Mouse (Mus musculus): Measurements from ENCODE around the gene Abca2. TPM values are rescaled to one million over a fixed set of nuclear protein-coding genes. Genes with fewer than 3 reads are reported as not detected.

Gene Abca2
- 0.09 TPM for polyA plus RNA-seq (2014; fragmentation: Illumina TruSeq; extraction: RNeasy Lipid Tissue Mini Kit (QIAGEN cat#74804); ENCODE audit: low read depth, low replicate concordance)

GRCm38 (mm10) chr2:25428442-25429236 is at the start of gene Abca2:
Gene Abca2 (plus strand): TSS chr2:25428703.

DNA sequence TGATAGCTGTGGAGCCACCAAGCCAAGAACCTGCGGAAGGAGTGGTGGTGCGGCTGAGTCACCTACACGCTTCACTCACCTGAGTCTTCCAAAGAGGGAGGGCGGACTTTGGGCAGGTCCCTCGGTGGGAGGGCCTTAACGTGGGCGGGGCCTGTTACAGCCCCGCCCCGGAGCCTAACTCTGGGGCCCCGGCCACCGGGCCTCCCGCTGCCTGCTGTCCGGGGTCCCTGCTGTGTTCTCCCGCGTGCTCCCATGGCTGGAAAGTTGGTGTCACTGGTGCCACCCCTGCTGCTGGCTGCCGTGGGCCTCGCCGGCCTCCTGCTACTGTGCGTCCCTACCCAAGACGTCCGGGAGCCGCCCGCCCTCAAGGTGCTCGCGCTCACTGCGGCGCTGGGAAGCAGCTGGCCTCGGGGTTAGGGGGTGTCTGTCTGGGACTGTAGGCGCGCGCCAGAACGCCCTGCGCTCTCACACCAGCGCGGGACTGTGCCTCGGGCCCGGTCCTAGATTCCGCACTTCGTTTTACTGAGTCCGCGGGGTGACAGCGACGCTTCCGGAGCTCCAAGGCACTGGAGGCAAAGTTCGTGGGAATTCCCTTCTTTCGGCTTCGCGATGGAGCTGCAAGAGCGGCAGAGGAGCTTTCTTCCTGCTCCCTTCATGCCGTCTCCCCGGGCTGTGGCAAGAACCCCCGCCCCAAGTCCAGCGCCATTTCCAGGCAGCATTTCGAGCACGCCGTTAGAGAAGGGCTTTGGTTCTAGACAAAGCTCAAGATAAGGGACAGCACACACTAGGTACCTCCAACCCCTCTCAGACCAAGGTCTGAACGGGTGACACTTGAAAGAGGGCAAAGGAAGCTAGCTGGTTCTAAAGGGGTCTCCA is 32.5 kb upstream of the Abca2 start, which contains the start of gene Entpd2:
TSS of gene Entpd2 (plus strand) at position 154 of the 876 bp plus-strand sequence.

DNA sequence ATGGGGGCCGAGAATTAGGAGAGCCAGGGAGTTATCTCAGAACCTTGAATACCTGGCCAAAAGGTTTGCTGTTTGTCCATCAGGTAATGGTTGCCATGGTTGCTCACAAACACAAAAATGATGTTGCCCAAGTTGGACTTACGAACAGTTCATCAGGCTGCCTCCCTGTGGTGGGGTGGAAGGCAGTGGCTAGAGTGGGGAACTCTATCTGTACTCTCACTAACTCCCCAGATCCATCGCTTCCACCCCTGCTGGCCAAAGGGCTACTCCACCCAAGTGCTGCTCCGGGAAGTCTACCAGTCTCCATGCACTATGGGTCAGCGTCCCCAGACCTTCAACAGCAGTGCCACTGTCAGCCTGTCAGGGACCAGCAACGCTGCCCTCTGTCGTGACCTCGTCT is 29.5 kb upstream of the Abca2 start, which contains the start of gene Npdc1:
TSS of gene Npdc1 (plus strand) at position 301 of the 400 bp plus-strand sequence.

DNA sequence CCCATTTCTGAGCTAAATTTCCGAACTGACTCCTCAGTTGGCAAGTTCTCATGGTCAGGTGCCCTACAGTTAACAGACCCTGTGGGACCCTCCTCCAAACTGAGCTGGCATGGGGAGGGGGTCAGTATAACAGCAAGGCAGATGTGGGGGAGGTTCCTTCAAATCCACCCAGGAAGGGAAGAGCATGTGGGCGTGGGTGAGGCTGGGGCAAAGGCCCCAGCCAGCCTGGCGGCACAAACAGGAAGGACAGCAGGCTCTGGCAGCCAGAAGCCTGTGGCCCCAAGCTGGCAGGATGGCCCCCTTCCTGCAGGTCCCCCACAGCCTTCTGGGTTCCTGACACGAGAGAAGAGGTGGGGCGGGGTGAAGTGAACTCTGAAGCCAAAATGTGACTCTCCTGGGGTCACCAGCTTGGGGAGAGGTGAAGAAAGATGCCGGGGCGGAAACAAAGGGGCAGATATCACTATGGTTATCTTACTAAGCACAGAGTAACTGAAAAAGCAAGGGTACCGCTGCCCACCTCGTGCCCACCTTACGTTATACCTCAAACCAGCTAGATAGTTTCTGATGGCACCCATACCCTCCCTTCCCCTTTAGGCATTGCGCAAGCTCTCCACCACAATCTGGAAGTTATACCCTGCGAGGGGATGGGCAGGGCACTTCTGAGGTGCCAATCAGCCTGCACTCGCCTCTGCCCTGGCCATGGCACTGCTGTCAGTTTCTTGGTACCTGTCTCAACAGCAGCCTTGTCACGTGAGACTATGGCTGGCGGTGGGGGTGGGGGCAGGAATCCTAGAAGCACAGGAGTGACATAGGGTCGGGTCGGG is 5.7 kb upstream of the Abca2 start, which contains the start of gene Fut7:
TSS of gene Fut7 (plus strand) at position 681 of the 824 bp plus-strand sequence.

DNA sequence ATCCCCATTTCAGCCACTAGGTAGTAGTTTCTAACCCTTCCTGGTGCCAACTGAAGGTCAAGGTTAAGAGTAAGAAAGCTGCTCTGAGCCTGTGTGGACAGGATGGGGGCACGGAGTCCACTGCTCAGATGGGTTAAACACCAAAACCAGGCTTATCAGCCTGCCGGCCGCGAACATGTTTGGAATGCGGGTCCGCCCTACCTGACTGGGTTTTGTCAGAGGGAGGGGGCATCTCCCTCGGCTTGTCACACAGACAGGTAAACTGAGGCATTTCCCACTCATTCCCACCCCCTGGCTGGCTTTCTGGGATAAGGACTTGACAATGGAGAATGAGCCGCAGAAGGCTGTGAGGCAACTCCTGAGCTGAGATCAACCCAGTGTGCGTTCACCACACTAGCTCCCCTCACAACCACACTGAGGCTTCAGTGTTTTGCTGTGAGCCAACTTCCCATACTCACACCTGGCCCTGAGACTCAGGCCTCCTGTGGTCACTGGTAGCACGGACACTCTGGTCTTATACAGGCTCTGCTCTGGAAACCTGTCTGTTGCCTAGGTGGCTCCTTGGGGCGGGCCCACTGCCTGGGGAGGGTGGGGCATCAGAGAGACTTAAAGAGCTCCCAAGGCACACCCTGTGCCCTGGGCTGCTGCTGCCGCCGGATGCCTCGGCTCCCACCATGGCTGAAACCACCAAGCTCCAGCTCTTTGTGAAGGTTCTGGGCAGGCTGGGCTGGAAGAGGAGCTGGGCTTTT is 27.9 kb downstream of the Abca2 start, which contains the start of gene Clic3:
TSS of gene Clic3 (plus strand) at position 634 of the 749 bp plus-strand sequence.

DNA sequence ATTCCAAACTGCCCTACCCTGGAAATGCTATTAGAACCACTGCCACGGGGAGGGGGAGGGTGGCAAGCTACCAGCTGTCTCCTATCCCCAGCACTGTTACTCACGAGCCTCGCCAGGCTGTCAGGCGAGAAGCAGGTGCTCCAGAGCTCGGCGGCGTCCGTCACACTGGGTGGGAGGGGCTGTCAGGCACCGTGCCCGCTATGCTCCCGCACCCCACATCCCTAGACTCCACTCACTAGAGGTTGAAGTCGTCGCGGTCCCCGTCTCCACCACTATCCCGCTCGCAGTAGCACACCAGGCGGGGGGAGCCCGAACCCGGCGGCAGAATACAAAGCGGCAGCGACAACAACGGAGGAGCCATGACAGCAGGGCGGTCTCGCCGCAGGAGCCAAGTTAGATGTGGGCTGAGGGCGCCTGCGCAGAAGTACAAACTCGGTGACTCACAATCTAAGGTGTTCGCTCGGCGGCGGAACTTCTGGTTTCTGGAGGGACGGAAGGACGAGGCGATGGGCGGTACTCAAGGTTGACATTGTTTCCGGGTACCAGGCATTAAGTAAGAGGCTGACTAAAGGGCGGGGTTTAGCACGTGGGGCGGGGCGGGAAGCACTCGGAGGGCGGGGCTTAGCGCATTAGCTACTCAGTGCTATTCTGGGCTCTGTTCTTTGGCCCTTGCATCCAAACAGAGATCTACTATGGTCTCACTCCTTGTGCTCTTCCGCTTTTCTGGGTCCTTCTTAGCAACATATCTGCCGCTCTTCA is 32.2 kb downstream of the Abca2 start, which contains the start of gene Paxx:
TSS of gene Paxx (minus strand) at position 544 of the 759 bp plus-strand sequence.

DNA sequence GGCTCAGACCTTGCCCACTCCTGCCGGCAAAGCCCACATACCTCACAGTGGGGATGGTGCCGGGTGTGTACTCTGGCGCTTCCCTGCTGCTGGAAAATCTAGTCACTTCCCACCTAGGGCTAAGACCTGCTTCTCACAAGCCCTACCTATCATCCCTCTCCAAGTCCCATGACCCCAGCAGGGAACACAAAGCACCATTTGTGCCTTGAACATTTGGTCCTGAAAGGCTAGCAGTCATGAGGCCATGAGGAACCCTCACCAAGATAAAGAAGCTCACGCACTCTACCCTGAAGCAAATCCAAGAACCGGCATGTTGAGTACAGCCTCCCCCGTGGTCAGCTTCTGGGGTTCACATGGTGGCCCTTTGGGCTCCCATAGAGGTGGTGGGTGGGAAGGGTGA is 41.5 kb downstream of the Abca2 start, which contains the start of gene Ptgds:
TSS of gene Ptgds (minus strand) at position 78 of the 400 bp plus-strand sequence.

GRCm38 (mm10) chr2:25493476-25493961 is 65.0 kb downstream of the Abca2 start, which contains the start of gene Lcn12:
Gene Lcn12 (minus strand): TSS chr2:25493911.

Other genes with a start within 250 kb of the Abca2 start
- gene Nrarp, start 247.9 kb upstream of the Abca2 start, polyA plus RNA-seq (2014; fragmentation: Illumina TruSeq; extraction: RNeasy Lipid Tissue Mini Kit (QIAGEN cat#74804); ENCODE audit: low read depth, low replicate concordance): 14.4 TPM
- gene Tor4a, start 231.8 kb upstream of the Abca2 start, polyA plus RNA-seq (2014; fragmentation: Illumina TruSeq; extraction: RNeasy Lipid Tissue Mini Kit (QIAGEN cat#74804); ENCODE audit: low read depth, low replicate concordance): 3.9 TPM
- gene Nelfb, start 217.2 kb upstream of the Abca2 start, polyA plus RNA-seq (2014; fragmentation: Illumina TruSeq; extraction: RNeasy Lipid Tissue Mini Kit (QIAGEN cat#74804); ENCODE audit: low read depth, low replicate concordance): 6.1 TPM
- gene Stpg3, start 214.1 kb upstream of the Abca2 start, polyA plus RNA-seq (2014; fragmentation: Illumina TruSeq; extraction: RNeasy Lipid Tissue Mini Kit (QIAGEN cat#74804); ENCODE audit: low read depth, low replicate concordance): not detected
- gene Fam166a, start 210.0 kb upstream of the Abca2 start, polyA plus RNA-seq (2014; fragmentation: Illumina TruSeq; extraction: RNeasy Lipid Tissue Mini Kit (QIAGEN cat#74804); ENCODE audit: low read depth, low replicate concordance): not detected
- 58.7 TPM for gene Tubb4b, start 204.0 kb upstream of the Abca2 start, polyA plus RNA-seq (2014; fragmentation: Illumina TruSeq; extraction: RNeasy Lipid Tissue Mini Kit (QIAGEN cat#74804); ENCODE audit: low read depth, low replicate concordance)
- gene Slc34a3, start 194.3 kb upstream of the Abca2 start, polyA plus RNA-seq (2014; fragmentation: Illumina TruSeq; extraction: RNeasy Lipid Tissue Mini Kit (QIAGEN cat#74804); ENCODE audit: low read depth, low replicate concordance): not detected
- gene Rnf224, start 191.9 kb upstream of the Abca2 start, polyA plus RNA-seq (2014; fragmentation: Illumina TruSeq; extraction: RNeasy Lipid Tissue Mini Kit (QIAGEN cat#74804); ENCODE audit: low read depth, low replicate concordance): not detected
- not detected for gene Rnf208, start 186.4 kb upstream of the Abca2 start, polyA plus RNA-seq (2014; fragmentation: Illumina TruSeq; extraction: RNeasy Lipid Tissue Mini Kit (QIAGEN cat#74804); ENCODE audit: low read depth, low replicate concordance)
- gene Cysrt1, start 186.3 kb upstream of the Abca2 start, polyA plus RNA-seq (2014; fragmentation: Illumina TruSeq; extraction: RNeasy Lipid Tissue Mini Kit (QIAGEN cat#74804); ENCODE audit: low read depth, low replicate concordance): not detected
- gene AL732309.1, start 181.8 kb upstream of the Abca2 start, polyA plus RNA-seq (2014; fragmentation: Illumina TruSeq; extraction: RNeasy Lipid Tissue Mini Kit (QIAGEN cat#74804); ENCODE audit: low read depth, low replicate concordance): 0.85 TPM
- 0.76 TPM for gene Tmem203, start 173.3 kb upstream of the Abca2 start, polyA plus RNA-seq (2014; fragmentation: Illumina TruSeq; extraction: RNeasy Lipid Tissue Mini Kit (QIAGEN cat#74804); ENCODE audit: low read depth, low replicate concordance)
- 7.7 TPM for gene Tprn, start 166.1 kb upstream of the Abca2 start, polyA plus RNA-seq (2014; fragmentation: Illumina TruSeq; extraction: RNeasy Lipid Tissue Mini Kit (QIAGEN cat#74804); ENCODE audit: low read depth, low replicate concordance)
- 2.0 TPM for gene Ssna1, start 156.3 kb upstream of the Abca2 start, polyA plus RNA-seq (2014; fragmentation: Illumina TruSeq; extraction: RNeasy Lipid Tissue Mini Kit (QIAGEN cat#74804); ENCODE audit: low read depth, low replicate concordance)
- 9.7 TPM for gene Anapc2, start 156.2 kb upstream of the Abca2 start, polyA plus RNA-seq (2014; fragmentation: Illumina TruSeq; extraction: RNeasy Lipid Tissue Mini Kit (QIAGEN cat#74804); ENCODE audit: low read depth, low replicate concordance)
- gene Tmem210, start 140.6 kb upstream of the Abca2 start, polyA plus RNA-seq (2014; fragmentation: Illumina TruSeq; extraction: RNeasy Lipid Tissue Mini Kit (QIAGEN cat#74804); ENCODE audit: low read depth, low replicate concordance): not detected
- gene Lrrc26, start 138.8 kb upstream of the Abca2 start, polyA plus RNA-seq (2014; fragmentation: Illumina TruSeq; extraction: RNeasy Lipid Tissue Mini Kit (QIAGEN cat#74804); ENCODE audit: low read depth, low replicate concordance): 1.0 TPM
- 0.13 TPM for gene Grin1, start 109.5 kb upstream of the Abca2 start, polyA plus RNA-seq (2014; fragmentation: Illumina TruSeq; extraction: RNeasy Lipid Tissue Mini Kit (QIAGEN cat#74804); ENCODE audit: low read depth, low replicate concordance)
- gene Man1b1, start 96.4 kb upstream of the Abca2 start, polyA plus RNA-seq (2014; fragmentation: Illumina TruSeq; extraction: RNeasy Lipid Tissue Mini Kit (QIAGEN cat#74804); ENCODE audit: low read depth, low replicate concordance): 21.3 TPM
- gene Dpp7, start 72.3 kb upstream of the Abca2 start, polyA plus RNA-seq (2014; fragmentation: Illumina TruSeq; extraction: RNeasy Lipid Tissue Mini Kit (QIAGEN cat#74804); ENCODE audit: low read depth, low replicate concordance): 7.7 TPM
- gene Uap1l1, start 63.0 kb upstream of the Abca2 start, polyA plus RNA-seq (2014; fragmentation: Illumina TruSeq; extraction: RNeasy Lipid Tissue Mini Kit (QIAGEN cat#74804); ENCODE audit: low read depth, low replicate concordance): 3.2 TPM
- gene Sapcd2, start 56.4 kb upstream of the Abca2 start, polyA plus RNA-seq (2014; fragmentation: Illumina TruSeq; extraction: RNeasy Lipid Tissue Mini Kit (QIAGEN cat#74804); ENCODE audit: low read depth, low replicate concordance): 0.13 TPM
- gene Entpd2, start 32.8 kb upstream of the Abca2 start, polyA plus RNA-seq (2014; fragmentation: Illumina TruSeq; extraction: RNeasy Lipid Tissue Mini Kit (QIAGEN cat#74804); ENCODE audit: low read depth, low replicate concordance): 0.28 TPM
- 9.3 TPM for gene Npdc1, start 29.4 kb upstream of the Abca2 start, polyA plus RNA-seq (2014; fragmentation: Illumina TruSeq; extraction: RNeasy Lipid Tissue Mini Kit (QIAGEN cat#74804); ENCODE audit: low read depth, low replicate concordance)
- gene Fut7, start 5.4 kb upstream of the Abca2 start, polyA plus RNA-seq (2014; fragmentation: Illumina TruSeq; extraction: RNeasy Lipid Tissue Mini Kit (QIAGEN cat#74804); ENCODE audit: low read depth, low replicate concordance): not detected
- gene Clic3, start 28.1 kb downstream of the Abca2 start, polyA plus RNA-seq (2014; fragmentation: Illumina TruSeq; extraction: RNeasy Lipid Tissue Mini Kit (QIAGEN cat#74804); ENCODE audit: low read depth, low replicate concordance): not detected
- gene Paxx, start 32.4 kb downstream of the Abca2 start, polyA plus RNA-seq (2014; fragmentation: Illumina TruSeq; extraction: RNeasy Lipid Tissue Mini Kit (QIAGEN cat#74804); ENCODE audit: low read depth, low replicate concordance): 2.6 TPM
- not detected for gene Ptgds, start 41.3 kb downstream of the Abca2 start, polyA plus RNA-seq (2014; fragmentation: Illumina TruSeq; extraction: RNeasy Lipid Tissue Mini Kit (QIAGEN cat#74804); ENCODE audit: low read depth, low replicate concordance)
- not detected for gene Lcn12, start 65.2 kb downstream of the Abca2 start, polyA plus RNA-seq (2014; fragmentation: Illumina TruSeq; extraction: RNeasy Lipid Tissue Mini Kit (QIAGEN cat#74804); ENCODE audit: low read depth, low replicate concordance)
- 1.5 TPM for gene Fbxw5, start 72.0 kb downstream of the Abca2 start, polyA plus RNA-seq (2014; fragmentation: Illumina TruSeq; extraction: RNeasy Lipid Tissue Mini Kit (QIAGEN cat#74804); ENCODE audit: low read depth, low replicate concordance)
- not detected for gene C8g, start 73.0 kb downstream of the Abca2 start, polyA plus RNA-seq (2014; fragmentation: Illumina TruSeq; extraction: RNeasy Lipid Tissue Mini Kit (QIAGEN cat#74804); ENCODE audit: low read depth, low replicate concordance)
- gene Traf2, start 118.2 kb downstream of the Abca2 start, polyA plus RNA-seq (2014; fragmentation: Illumina TruSeq; extraction: RNeasy Lipid Tissue Mini Kit (QIAGEN cat#74804); ENCODE audit: low read depth, low replicate concordance): 0.95 TPM
- gene Edf1, start 129.1 kb downstream of the Abca2 start, polyA plus RNA-seq (2014; fragmentation: Illumina TruSeq; extraction: RNeasy Lipid Tissue Mini Kit (QIAGEN cat#74804); ENCODE audit: low read depth, low replicate concordance): 2.6 TPM
- not detected for gene Mamdc4, start 146.1 kb downstream of the Abca2 start, polyA plus RNA-seq (2014; fragmentation: Illumina TruSeq; extraction: RNeasy Lipid Tissue Mini Kit (QIAGEN cat#74804); ENCODE audit: low read depth, low replicate concordance)
- gene Phpt1, start 146.5 kb downstream of the Abca2 start, polyA plus RNA-seq (2014; fragmentation: Illumina TruSeq; extraction: RNeasy Lipid Tissue Mini Kit (QIAGEN cat#74804); ENCODE audit: low read depth, low replicate concordance): not detected
- gene Ajm1, start 153.1 kb downstream of the Abca2 start, polyA plus RNA-seq (2014; fragmentation: Illumina TruSeq; extraction: RNeasy Lipid Tissue Mini Kit (QIAGEN cat#74804); ENCODE audit: low read depth, low replicate concordance): not detected
- gene Rabl6, start 179.8 kb downstream of the Abca2 start, polyA plus RNA-seq (2014; fragmentation: Illumina TruSeq; extraction: RNeasy Lipid Tissue Mini Kit (QIAGEN cat#74804); ENCODE audit: low read depth, low replicate concordance): 29.1 TPM
- not detected for gene Ccdc183, start 189.0 kb downstream of the Abca2 start, polyA plus RNA-seq (2014; fragmentation: Illumina TruSeq; extraction: RNeasy Lipid Tissue Mini Kit (QIAGEN cat#74804); ENCODE audit: low read depth, low replicate concordance)
- gene Tmem141, start 193.3 kb downstream of the Abca2 start, polyA plus RNA-seq (2014; fragmentation: Illumina TruSeq; extraction: RNeasy Lipid Tissue Mini Kit (QIAGEN cat#74804); ENCODE audit: low read depth, low replicate concordance): 3.3 TPM
- 7.5 TPM for gene Fcna, start 199.3 kb downstream of the Abca2 start, polyA plus RNA-seq (2014; fragmentation: Illumina TruSeq; extraction: RNeasy Lipid Tissue Mini Kit (QIAGEN cat#74804); ENCODE audit: low read depth, low replicate concordance)
- not detected for gene Lcn8, start 224.4 kb downstream of the Abca2 start, polyA plus RNA-seq (2014; fragmentation: Illumina TruSeq; extraction: RNeasy Lipid Tissue Mini Kit (QIAGEN cat#74804); ENCODE audit: low read depth, low replicate concordance)
- gene Lcn5, start 229.2 kb downstream of the Abca2 start, polyA plus RNA-seq (2014; fragmentation: Illumina TruSeq; extraction: RNeasy Lipid Tissue Mini Kit (QIAGEN cat#74804); ENCODE audit: low read depth, low replicate concordance): not detected
- gene Lcn6, start 248.1 kb downstream of the Abca2 start, polyA plus RNA-seq (2014; fragmentation: Illumina TruSeq; extraction: RNeasy Lipid Tissue Mini Kit (QIAGEN cat#74804); ENCODE audit: low read depth, low replicate concordance): not detected